Mouse (Mus musculus) lung, postnatal 0 days (tissue): ENCODE measurements around the gene Hif3a. TPM values are rescaled to one million over a fixed set of nuclear protein-coding genes. Genes with fewer than 3 reads are reported as not detected.

Experiments used
- ATAC-seq: fragments of 200-750 bp; cut with Nextera tagmentation; 2 replicates; pipeline ENCODE4 v1.8.0; 2017; ENCODE audit warnings: moderate library complexity
- DNase-seq: peaks from one replicate; pipeline ENCODE4 v3.0.0-alpha.2; 2016; ENCODE audit warnings: low spot score
- H3K27ac ChIP-seq: fragments of 300-500 bp; sonication (generic); 2 replicates; pipeline ENCODE4 v1.5.1; 2014; ENCODE audit warnings: antibody characterized with exemption, mild to moderate bottlenecking, low read length, mixed read lengths
- H3K27me3 ChIP-seq: fragments of 300-500 bp; sonication (generic); replicated peaks from 2 replicates; pipeline ENCODE4 v1.6.1; 2014; ENCODE audit warnings: low read length, mixed read lengths; ENCODE audit not compliant: insufficient read depth
- H3K36me3 ChIP-seq: fragments of 300-500 bp; sonication (generic); 2 replicates; pipeline ENCODE4 v1.6.1; 2014; ENCODE audit warnings: low read length, mixed read lengths; ENCODE audit not compliant: insufficient read depth
- H3K4me1 ChIP-seq: fragments of 300-500 bp; sonication (generic); 2 replicates; pipeline ENCODE4 v1.6.1; 2014; ENCODE audit warnings: antibody characterized with exemption, low read depth, low read length, mixed read lengths; ENCODE audit not compliant: insufficient read depth
- H3K4me2 ChIP-seq: fragments of 300-500 bp; sonication (generic); replicated peaks from 2 replicates; pipeline ENCODE4 v1.6.1; 2014; ENCODE audit warnings: low read depth, mild to moderate bottlenecking, low read length, moderate library complexity, mixed read lengths
- H3K4me3 ChIP-seq: fragments of 300-500 bp; sonication (generic); 2 replicates; pipeline ENCODE4 v1.5.1; 2014; ENCODE audit warnings: low read depth, low read length
- H3K9ac ChIP-seq: fragments of 300-500 bp; sonication (generic); replicated peaks from 2 replicates; pipeline ENCODE4 v1.6.1; 2014; ENCODE audit warnings: low read depth, mild to moderate bottlenecking
- H3K9me3 ChIP-seq: fragments of 300-500 bp; sonication (generic); 2 replicates; pipeline ENCODE4 v1.6.1; 2016; ENCODE audit warnings: low read length, mixed read lengths
- CTCF ChIP-seq: IDR thresholded peaks from 2 replicates; pipeline ENCODE4 v1.5.1; 2016; ENCODE audit warnings: antibody characterized with exemption, mild to moderate bottlenecking
- EP300 ChIP-seq: IDR thresholded peaks from 2 replicates; pipeline ENCODE4 v1.6.1; 2016; ENCODE audit warnings: antibody characterized with exemption, mild to moderate bottlenecking, control low read depth
- WGBS: fragments of 180-500 bp; shearing (Covaris S2); extraction: QIAGEN DNeasy Blood & Tissue Kit; methylation state at CpG from one replicate; pipeline ENCODE4 v1.1.7; 2014; 5-methylcytosine and 5-hydroxymethylcytosine counted together
- polyA plus RNA-seq: library from polyadenylated mRNA; unstranded; fragments of >200 nt; fragmentation: Nextera tagmentation; extraction: Ambion mirVana; gene quantifications from 2 replicates; pipeline ENCODE4 v1.2.1, GENCODE M21; 2015

The Hif3a gene
- polyA plus RNA-seq, 1 experiment from 2014 or later, result 8.2 TPM

GRCm38 (mm10) chr7:17066412-17066811 is 4.2 kb upstream of the Hif3a start:
- TF ChIP-seq CTCF (peak; percentile 90), EP300 (no peak)
- DNase-seq, result peak; percentile 74
- Histone ChIP-seq H3K9ac (no peak overlapping the region), H3K27me3 (no peaks in the 10 kb centered on the region), H3K4me3 (no peak overlapping the region), H3K27ac (no peak overlapping the region), H3K4me1 (no peaks in the 10 kb centered on the region), H3K9me3 (no peaks in the 10 kb centered on the region), H3K4me2 (no peak overlapping the region), H3K36me3 (no peaks in the 10 kb centered on the region)
- ATAC-seq, result no peak
- WGBS, result 4% methylated on average over 2 of the region's 2 CpGs

- no peak for ATAC-seq
- DNase-seq, result no peak
Measured at GRCm38 (mm10) chr7:17065620-17066019, 3.4 kb upstream of the Hif3a start.

GRCm38 (mm10) chr7:17062845-17063244 is 618 bp upstream of the Hif3a start:
- no peaks in the 10 kb centered on the region for H3K27me3 ChIP-seq
- DNase-seq, result peak; percentile 90
- peak overlapping the region; percentile 73 for H3K9ac ChIP-seq
- peak; percentile 4 for ATAC-seq
- WGBS, result 3% methylated on average over 11 of the region's 11 CpGs
- no peaks in the 10 kb centered on the region for H3K9me3 ChIP-seq
- peaks cover 15% of the 10 kb centered on the region for H3K4me1 ChIP-seq
- peak overlapping the region; percentile 96 for H3K27ac ChIP-seq
- peak overlapping the region; percentile 74 for H3K4me2 ChIP-seq
- H3K36me3 ChIP-seq, result no peaks in the 10 kb centered on the region
- peak overlapping the region; percentile 59 for H3K4me3 ChIP-seq
- TF ChIP-seq EP300, result peak; percentile 83
- no peak for TF ChIP-seq CTCF

More at GRCm38 (mm10) chr7:17065620-17066019, 3.4 kb upstream of the Hif3a start:
- no peaks in the 10 kb centered on the region for H3K27me3 ChIP-seq
- H3K27ac ChIP-seq, result no peak overlapping the region
- H3K4me3 ChIP-seq, result no peak overlapping the region
- H3K4me2 ChIP-seq, result no peak overlapping the region
- H3K36me3 ChIP-seq, result no peaks in the 10 kb centered on the region
- H3K4me1 ChIP-seq, result no peaks in the 10 kb centered on the region; the same call in 1 of the 2 replicates
- 77% methylated on average over 8 of the region's 9 CpGs for WGBS
- no peaks in the 10 kb centered on the region for H3K9me3 ChIP-seq
- H3K9ac ChIP-seq, result no peak overlapping the region
- TF ChIP-seq EP300, result no peak
- TF ChIP-seq CTCF, result no peak

- peak; percentile 91 for DNase-seq
- H3K4me3 ChIP-seq, result peak overlapping the region; percentile 59
- no peaks in the 10 kb centered on the region for H3K9me3 ChIP-seq
- H3K4me2 ChIP-seq, result peak overlapping the region; percentile 74
- TF ChIP-seq EP300, result no peak; the same call in none of the 2 replicates
- peak; percentile 77 for TF ChIP-seq CTCF
- ATAC-seq, result peak; percentile 16
- no peaks in the 10 kb centered on the region for H3K27me3 ChIP-seq
- no peaks in the 10 kb centered on the region for H3K36me3 ChIP-seq
- H3K4me1 ChIP-seq, result peaks cover 24% of the 10 kb centered on the region
- WGBS, result 21% methylated on average over 21 of the region's 22 CpGs
- peak overlapping the region; percentile 96 for H3K27ac ChIP-seq
- peak overlapping the region; percentile 73 for H3K9ac ChIP-seq
Measured at GRCm38 (mm10) chr7:17060782-17061605, 1.2 kb downstream of the Hif3a start.

GRCm38 (mm10) chr7:17060031-17060781 is 2.0 kb downstream of the Hif3a start:
- WGBS, result 8% methylated on average over 9 of the region's 9 CpGs
- Histone ChIP-seq H3K4me3 (peak overlapping the region; percentile 59), H3K4me2 (peak overlapping the region; percentile 74), H3K27me3 (no peaks in the 10 kb centered on the region), H3K4me1 (peaks cover 24% of the 10 kb centered on the region), H3K27ac (peak overlapping the region; percentile 96), H3K9me3 (no peaks in the 10 kb centered on the region), H3K36me3 (no peaks in the 10 kb centered on the region), H3K9ac (peak overlapping the region; percentile 73)
- DNase-seq (peak; percentile 98), ATAC-seq (peak; percentile 32)
- TF ChIP-seq EP300 (peak; percentile 83), CTCF (no peak)

GRCm38 (mm10) chr7:17059463-17059844 is 2.8 kb downstream of the Hif3a start:
- Histone ChIP-seq H3K9me3 (no peaks in the 10 kb centered on the region), H3K36me3 (no peaks in the 10 kb centered on the region), H3K4me2 (peak overlapping the region; percentile 74), H3K4me3 (peak overlapping the region; percentile 59; the same call in 1 of the 2 replicates), H3K27ac (peak overlapping the region; percentile 96), H3K4me1 (peaks cover 24% of the 10 kb centered on the region), H3K27me3 (no peaks in the 10 kb centered on the region), H3K9ac (peak overlapping the region; percentile 73)
- TF ChIP-seq EP300 (no peak; the same call in 1 of the 2 replicates), CTCF (no peak)
- 27% methylated on average over 3 of the region's 3 CpGs for WGBS
- ATAC-seq (no peak), DNase-seq (no peak)
